Mouse (Mus musculus) bone marrow macrophage, adult 2 months (primary cell): ENCODE measurements around the gene Gm29666.

ENCODE experiments used
- CTCF ChIP-seq: IDR thresholded peaks from 2 replicates; pipeline ENCODE4 v1.5.1; 2012; ENCODE audit warnings: low read depth, mild to moderate bottlenecking, low read length, moderate library complexity
- POLR2A ChIP-seq: IDR thresholded peaks from 2 replicates; pipeline ENCODE4 v1.6.1; 2012; ENCODE audit warnings: mild to moderate bottlenecking, low read depth, low read length, borderline replicate concordance

- no peak for TF ChIP-seq CTCF
- TF ChIP-seq POLR2A: no peak
Observed at GRCm38 (mm10) chr15:84923508-84924181, 3.8 kb upstream of the Gm29666 start.
